Mouse (Mus musculus) fat pad, adult 2 months (tissue): ENCODE results near the gene 9230102O04Rik.

Source experiments
- DNase-seq: peaks from one replicate; pipeline ENCODE4 v3.0.0-alpha.2; 2011; ENCODE audit warnings: low read depth, low spot score; ENCODE audit errors: extremely low read depth

Gene 9230102O04Rik

GRCm38 (mm10) chr2:9886031-9886430, 3.3 kb downstream of the 9230102O04Rik start:
- no peak for DNase-seq

- no peak for DNase-seq
Observed at GRCm38 (mm10) chr2:9885217-9885770, 4.0 kb downstream of the 9230102O04Rik start.

DNA sequence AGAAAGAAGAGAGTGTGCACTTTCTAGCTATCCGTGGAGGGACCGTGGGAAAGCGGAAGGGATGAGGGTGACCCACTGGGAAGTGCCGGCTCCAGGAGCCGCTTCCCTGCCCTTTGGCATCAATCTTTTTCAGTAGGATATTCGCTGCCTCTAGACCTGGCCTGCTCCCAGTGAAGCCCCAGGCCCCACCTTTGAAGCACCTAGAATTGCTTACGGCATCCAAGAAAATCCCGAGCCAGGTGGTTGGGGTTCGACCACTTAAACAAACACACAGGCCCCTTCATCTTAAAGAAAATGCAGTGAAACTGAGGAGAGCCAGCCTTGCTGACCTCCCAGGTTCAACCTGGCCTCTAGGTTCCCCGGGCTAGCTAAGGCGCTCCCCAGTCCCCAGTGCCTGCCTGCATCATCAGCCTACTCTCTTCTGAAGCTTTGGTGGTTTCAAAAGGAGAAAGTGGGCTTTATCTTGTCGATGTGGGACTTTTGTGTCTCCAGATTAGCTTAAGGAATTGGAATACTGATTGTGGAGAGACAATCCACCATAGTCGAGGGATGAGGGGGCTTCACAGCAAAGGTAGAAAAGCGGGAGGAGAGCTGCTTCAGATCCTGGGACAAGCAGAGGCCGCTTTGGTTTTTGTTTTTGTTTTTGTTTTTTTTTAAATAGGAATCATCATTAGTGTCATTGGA, 4.7 kb downstream of the 9230102O04Rik start:
- DNase-seq, result no peak

- DNase-seq, result no peak
Observed at GRCm38 (mm10) chr2:9883803-9884532, 5.4 kb downstream of the 9230102O04Rik start.

GRCm38 (mm10) chr2:9882926-9883802, 6.2 kb downstream of the 9230102O04Rik start:
- DNase-seq, result no peak

GRCm38 (mm10) chr2:9882371-9882925, 6.9 kb downstream of the 9230102O04Rik start:
- no peak for DNase-seq

- no peak for DNase-seq
Observed at GRCm38 (mm10) chr2:9881611-9882023, 7.7 kb downstream of the 9230102O04Rik start.

DNA sequence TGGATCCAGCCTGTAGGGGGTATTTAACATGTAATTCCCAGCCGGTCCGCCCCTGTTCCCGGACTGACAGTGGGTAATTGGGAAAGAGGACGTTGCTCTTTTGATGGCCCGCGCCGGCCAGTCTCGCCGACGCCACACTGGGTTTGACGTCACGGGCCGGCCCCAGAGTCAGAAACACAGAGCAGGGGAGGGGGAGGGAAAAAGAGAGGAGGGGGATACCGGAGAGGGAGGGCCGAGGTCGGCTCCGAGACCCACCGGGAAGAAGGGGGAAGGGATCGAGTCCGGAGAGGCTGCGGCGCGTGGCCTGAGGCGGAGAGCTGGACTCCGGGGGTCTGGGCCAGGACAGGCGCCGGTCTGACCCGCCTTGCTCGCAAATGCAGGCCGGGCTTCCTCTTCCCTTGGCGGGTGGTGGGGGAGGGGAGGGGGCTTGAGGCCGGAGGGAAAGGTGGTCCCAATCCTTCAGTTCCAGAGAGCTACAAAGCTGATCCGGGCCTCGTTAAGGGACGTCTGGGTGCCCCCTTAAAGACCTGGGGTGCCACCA, 8.2 kb downstream of the 9230102O04Rik start, which contains the start of gene 4930412O13Rik:
4930412O13Rik (plus strand) TSS at position 202 of the 541 bp plus-strand sequence.
- DNase-seq, result no peak

DNA sequence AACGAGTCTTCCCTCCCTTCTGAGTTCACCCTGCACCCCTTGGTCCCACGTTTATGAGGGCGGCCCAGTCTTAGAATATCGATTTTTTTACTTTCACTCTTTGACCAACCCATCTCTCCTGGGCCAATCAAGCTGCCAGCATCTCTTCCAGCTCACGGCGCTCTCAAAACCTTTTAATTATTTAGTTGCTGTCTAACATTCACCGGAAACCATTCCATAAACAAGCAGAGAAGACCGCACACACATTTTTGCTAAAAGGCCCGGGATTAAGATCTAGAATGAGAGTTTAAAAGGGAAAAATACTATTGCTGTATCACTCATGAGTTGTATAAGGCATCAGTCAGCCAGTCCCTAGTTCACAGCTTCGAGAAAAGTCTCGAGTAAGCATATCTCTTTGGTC, 9.1 kb downstream of the 9230102O04Rik start:
- no peak for DNase-seq

DNA sequence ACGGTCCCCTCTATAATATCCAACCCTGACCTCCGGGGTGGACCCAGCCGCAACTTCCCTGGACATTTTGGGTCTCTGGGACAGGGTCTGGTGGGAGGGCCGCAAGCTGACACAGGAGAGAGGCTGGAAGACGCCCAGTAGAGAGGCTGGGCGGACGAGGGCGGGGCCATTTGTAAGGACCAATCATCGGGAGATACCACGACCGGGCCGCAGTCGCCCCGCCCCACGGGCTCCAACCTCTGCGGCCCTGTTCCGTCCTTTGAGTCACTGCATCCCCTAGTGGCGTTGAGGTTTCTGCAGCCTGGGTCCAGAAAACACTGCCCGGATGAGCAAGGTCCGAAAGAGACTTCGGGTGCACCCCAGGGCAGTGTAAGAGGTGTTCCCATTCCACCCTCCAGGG, 9.8 kb downstream of the 9230102O04Rik start:
- DNase-seq, result peak; percentile 61

DNA sequence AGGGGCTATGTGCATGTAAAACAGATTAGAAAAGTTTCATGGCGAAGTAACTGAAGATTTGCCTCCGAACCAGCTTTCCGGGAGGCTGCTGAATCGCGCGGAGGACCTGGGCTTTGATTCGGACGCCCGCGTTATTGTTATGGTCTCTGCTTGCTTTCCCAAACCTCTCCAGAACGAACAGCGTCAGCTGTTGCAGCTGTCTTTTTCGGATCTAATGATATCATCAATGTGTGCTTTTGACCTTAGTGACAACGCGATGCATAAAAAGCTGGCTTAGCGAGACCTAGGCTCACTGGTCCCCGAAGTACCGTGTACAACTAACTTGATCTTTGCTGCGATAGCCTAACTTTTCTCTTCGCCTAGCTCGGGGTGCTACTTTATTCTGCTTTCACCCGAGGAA, 10.2 kb downstream of the 9230102O04Rik start:
- DNase-seq, result no peak

DNA sequence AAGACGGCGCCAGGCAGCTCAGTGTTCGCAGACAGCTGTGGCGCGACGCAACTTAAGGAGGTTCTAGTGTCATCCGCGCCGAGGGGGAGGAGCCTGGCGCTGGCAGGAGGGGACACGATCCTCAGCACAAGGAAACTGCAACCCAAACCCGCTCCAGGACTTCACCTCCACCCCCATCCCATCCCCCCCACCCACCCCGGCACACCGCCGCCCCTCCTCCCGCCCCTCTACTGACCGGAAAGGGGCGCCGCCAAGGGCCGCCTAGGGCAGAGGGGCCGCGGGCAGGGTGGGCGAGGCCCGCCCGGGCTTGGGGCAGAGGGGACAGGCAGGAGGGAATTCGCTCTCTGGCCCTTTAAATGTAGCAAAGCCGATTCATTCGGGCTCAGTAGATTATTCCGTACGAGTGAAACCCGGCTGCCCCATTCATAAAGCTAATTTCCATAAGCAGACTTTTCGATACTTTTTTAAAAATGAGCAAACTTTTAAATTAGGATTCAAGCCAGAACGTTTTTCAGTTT, 10.7 kb downstream of the 9230102O04Rik start:
- DNase-seq, result no peak

DNA sequence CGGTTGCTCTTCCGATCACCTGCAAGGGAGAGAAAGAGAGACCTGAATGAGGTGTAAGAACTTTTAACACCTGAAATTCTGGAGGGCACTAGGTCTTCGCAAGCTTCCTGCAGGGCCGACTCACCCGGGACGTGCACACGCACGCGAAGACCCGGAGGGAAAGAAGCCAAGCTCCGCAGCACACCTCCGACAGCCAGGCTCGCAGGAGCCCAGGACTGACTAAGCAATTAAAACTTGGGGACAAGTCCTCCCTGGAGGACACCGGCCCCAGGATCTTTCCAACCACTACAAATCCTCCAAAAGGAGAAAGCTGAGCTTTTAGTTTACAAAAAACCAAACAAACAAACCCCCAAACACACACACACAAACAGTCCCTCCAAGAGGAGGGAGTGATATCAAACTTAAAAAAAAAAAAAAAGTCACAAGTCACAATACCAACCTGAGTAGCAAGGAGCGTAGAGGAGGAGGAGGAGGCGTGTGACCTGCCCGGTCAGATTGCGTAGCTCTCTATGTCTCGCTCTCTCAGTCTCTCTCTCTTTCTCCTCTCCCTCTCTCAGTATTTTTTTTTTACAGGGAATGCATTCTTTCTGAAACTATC, 11.3 kb downstream of the 9230102O04Rik start:
- DNase-seq, result peak; percentile 57

GRCm38 (mm10) chr2:9877326-9877690, 12.0 kb downstream of the 9230102O04Rik start:
- no peak for DNase-seq

DNA sequence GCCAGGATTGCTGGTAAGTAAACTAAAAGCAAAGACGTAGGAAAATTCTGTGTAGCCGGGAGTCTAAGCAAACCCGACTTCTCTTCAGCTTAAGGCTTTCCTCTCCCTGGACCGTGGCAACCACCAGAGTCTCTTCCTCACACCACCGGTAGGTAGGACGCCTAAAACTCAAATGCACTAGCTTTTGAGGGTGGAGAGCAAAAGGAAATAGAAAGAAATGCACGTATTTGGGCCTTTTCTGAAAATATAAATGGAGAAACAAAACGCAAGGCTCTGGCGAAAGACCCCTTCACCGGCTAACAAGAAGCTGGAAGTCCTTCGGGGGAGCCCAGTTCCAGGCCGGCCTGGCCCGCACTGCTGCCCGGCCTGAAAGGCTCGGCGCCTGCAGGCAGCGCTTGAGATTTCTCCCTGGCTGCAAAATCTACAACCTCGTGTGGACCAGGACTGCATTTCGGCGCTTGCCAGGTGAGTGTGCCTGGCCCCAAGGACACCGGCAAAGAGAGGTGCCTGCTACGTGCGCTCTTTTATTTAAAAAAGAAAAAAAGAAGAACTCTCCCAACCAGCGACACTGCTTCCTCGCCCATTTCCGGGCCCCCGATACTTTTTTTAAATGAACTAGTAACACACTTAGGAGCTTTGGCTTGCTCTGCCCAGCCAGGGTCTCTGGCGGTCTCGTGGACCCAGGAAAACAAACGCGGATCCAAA, 12.6 kb downstream of the 9230102O04Rik start:
- DNase-seq, result no peak

- DNase-seq, result no peak
Observed at GRCm38 (mm10) chr2:9875676-9876357, 13.5 kb downstream of the 9230102O04Rik start.

- no peak for DNase-seq
Observed at GRCm38 (mm10) chr2:9875220-9875619, 14.1 kb downstream of the 9230102O04Rik start.

DNA sequence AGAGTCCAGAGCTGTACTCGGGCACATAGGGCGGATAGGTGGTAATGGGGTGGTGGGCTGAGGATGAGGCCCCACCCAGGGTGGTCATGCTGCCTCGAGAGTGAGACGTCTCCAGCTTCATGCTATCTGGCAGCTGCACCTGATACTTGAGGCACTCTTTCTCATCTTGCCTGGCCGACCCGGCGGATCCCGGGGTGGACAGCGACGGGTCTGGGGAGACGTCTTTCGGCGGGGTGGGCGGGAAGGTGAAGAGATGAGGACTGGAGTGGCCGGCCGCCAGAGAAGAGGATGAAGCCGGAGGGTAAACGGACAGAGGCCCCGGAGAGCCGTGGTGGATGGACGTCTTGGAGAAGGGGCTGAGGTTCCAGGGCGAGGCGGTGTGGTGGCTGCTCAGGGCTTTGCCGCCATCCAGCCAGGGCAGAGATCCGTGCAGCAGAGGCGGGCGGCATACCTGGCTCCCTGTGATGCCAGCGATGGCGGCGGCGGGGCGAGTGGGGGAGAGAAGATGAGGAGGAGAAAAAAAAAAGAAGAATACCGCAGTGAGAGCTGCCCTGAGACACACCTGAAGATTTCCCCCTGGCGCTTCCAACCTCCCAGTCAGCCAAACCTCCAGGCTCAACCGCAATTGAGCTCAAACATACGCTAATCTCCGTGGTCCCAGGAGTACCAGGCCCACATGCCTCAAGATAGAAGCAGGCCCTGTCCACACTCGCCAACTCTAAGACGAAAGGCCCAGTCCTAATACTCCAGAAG, 14.7 kb downstream of the 9230102O04Rik start:
- no peak for DNase-seq
